Mouse (Mus musculus): ENCODE data around the gene Myl10. TPM values are rescaled to one million over a fixed set of nuclear protein-coding genes. Genes with fewer than 3 reads are reported as not detected.

Gene Myl10
- not detected for total RNA-seq (2023)

GRCm38 (mm10) chr5:136692784-136693183 is at the start of gene Myl10:
Gene Myl10, plus strand, starts transcription at chr5:136693146.

Other genes starting within 250 kb of the Myl10 start
- 72.0 TPM for gene Cux1, start 125.7 kb upstream of the Myl10 start, total RNA-seq (2023)
- gene Col26a1, start 190.1 kb downstream of the Myl10 start, total RNA-seq (2023) = not detected
- gene Ift22, start 215.0 kb downstream of the Myl10 start, total RNA-seq (2023) = 0.92 TPM

Data from CD4-positive naive resting alpha-beta T cell, adult 57 days (primary cell).